Mouse (Mus musculus) stomach, embryonic 14.5 days (tissue): ENCODE data around the gene Ccdc28b. TPM values are rescaled to one million over a fixed set of nuclear protein-coding genes. Genes with fewer than 3 reads are reported as not detected.

Source experiments
- ATAC-seq: fragments of 200-750 bp; cut with Nextera tagmentation; 2 replicates; pipeline ENCODE4 v1.8.0; 2017; ENCODE audit warnings: low read depth, moderate TSS enrichment; ENCODE audit not compliant: insufficient number of reproducible peaks, insufficient read depth, low FRiP score
- H3K27ac ChIP-seq: fragments of 300-500 bp; sonication (generic); 2 replicates; pipeline ENCODE4 v1.5.1; 2014; ENCODE audit warnings: mild to moderate bottlenecking, low read length, moderate library complexity, mixed read lengths
- H3K27me3 ChIP-seq: fragments of 300-500 bp; sonication (generic); 2 replicates; pipeline ENCODE4 v1.6.1; 2014; ENCODE audit warnings: low read length, control low read depth, mixed read lengths; ENCODE audit not compliant: control insufficient read depth, insufficient read depth
- H3K36me3 ChIP-seq: fragments of 300-500 bp; sonication (generic); 2 replicates; pipeline ENCODE4 v1.6.1; 2014; ENCODE audit warnings: mild to moderate bottlenecking, control low read depth, low read length, moderate library complexity, mixed read lengths; ENCODE audit not compliant: control insufficient read depth, insufficient read depth
- H3K4me1 ChIP-seq: fragments of 300-500 bp; sonication (generic); 2 replicates; pipeline ENCODE4 v1.6.1; 2014; ENCODE audit warnings: low read length, control low read depth, mixed read lengths; ENCODE audit not compliant: control insufficient read depth, insufficient read depth
- H3K4me2 ChIP-seq: fragments of 300-500 bp; sonication (generic); replicated peaks from 2 replicates; pipeline ENCODE4 v1.6.1; 2014; ENCODE audit warnings: low read depth, low read length, control low read depth
- H3K4me3 ChIP-seq: fragments of 300-500 bp; sonication (generic); 2 replicates; pipeline ENCODE4 v1.5.1; 2014; ENCODE audit warnings: low read depth, low read length, control low read depth
- H3K9ac ChIP-seq: fragments of 300-500 bp; sonication (generic); replicated peaks from 2 replicates; pipeline ENCODE4 v1.6.1; 2014; ENCODE audit warnings: low read depth, mild to moderate bottlenecking, control low read depth, low read length, moderate library complexity, mixed read lengths
- H3K9me3 ChIP-seq: fragments of 300-500 bp; sonication (generic); 2 replicates; pipeline ENCODE4 v1.6.1; 2016; ENCODE audit warnings: low read depth, low read length, control low read depth; ENCODE audit not compliant: control insufficient read depth
- WGBS: fragments of 180-500 bp; shearing (Covaris S2); extraction: QIAGEN DNeasy Blood & Tissue Kit; methylation state at CpG from one replicate; pipeline ENCODE4 v1.1.7; 2014; 5-methylcytosine and 5-hydroxymethylcytosine counted together
- polyA plus RNA-seq: library from polyadenylated mRNA; unstranded; fragments of >200 nt; fragmentation: Nextera tagmentation; extraction: Ambion mirVana; gene quantifications from 2 replicates; pipeline ENCODE4 v1.2.1, GENCODE M21; 2014

Ccdc28b gene
- 52.9 and 56.1 TPM in 2 replicates for polyA plus RNA-seq

- H3K27ac ChIP-seq, result peak within 1 kb of the TSS; percentile 74
- H3K27me3 ChIP-seq, result no peaks in the 10 kb centered on the region
- H3K4me2 ChIP-seq, result peak within 1 kb of the TSS; percentile 84
- H3K9me3 ChIP-seq, result no peaks in the 10 kb centered on the region
- peak within 1 kb of the TSS; percentile 66 for H3K4me3 ChIP-seq
- peak within 1 kb of the TSS; percentile 76 for H3K9ac ChIP-seq
- H3K4me1 ChIP-seq, result peaks cover 28% of the 10 kb centered on the region; the same call in 1 of the 2 replicates
- under 1% methylated on average over 10 of the region's 10 CpGs for WGBS
- H3K36me3 ChIP-seq, result peaks cover 27% of the 10 kb centered on the region
- no peak for ATAC-seq
Observed at GRCm38 (mm10) chr4:129623681-129624091, at the start of gene Ccdc28b. Ccdc28b (minus strand) TSS chr4:129623947.

GRCm38 (mm10) chr4:129672878-129673449, 49.2 kb upstream of the Ccdc28b start:
- ATAC-seq, result no peak

GRCm38 (mm10) chr4:129672083-129672877, 48.5 kb upstream of the Ccdc28b start, which contains the start of gene Kpna6:
Kpna6 (minus strand) TSS chr4:129672767.
- peak within 1 kb of the TSS; percentile 73 for H3K4me2 ChIP-seq
- H3K36me3 ChIP-seq, result peaks cover 14% of the 10 kb centered on the region
- peak within 1 kb of the TSS; percentile 95 for H3K27ac ChIP-seq
- no peaks in the 10 kb centered on the region for H3K27me3 ChIP-seq
- under 1% methylated on average over 65 of the region's 65 CpGs for WGBS
- H3K9me3 ChIP-seq, result no peaks in the 10 kb centered on the region
- H3K9ac ChIP-seq, result peak within 1 kb of the TSS; percentile 86
- H3K4me1 ChIP-seq, result peaks cover 9% of the 10 kb centered on the region; the same call in 1 of the 2 replicates
- ATAC-seq, result peak; percentile 90
- peak within 1 kb of the TSS; percentile 68 for H3K4me3 ChIP-seq

More at GRCm38 (mm10) chr4:129672878-129673449, 49.2 kb upstream of the Ccdc28b start:
- peak overlapping the region; percentile 68 for H3K4me3 ChIP-seq
- no peaks in the 10 kb centered on the region for H3K9me3 ChIP-seq
- H3K4me2 ChIP-seq, result peak overlapping the region; percentile 73
- 6% methylated on average over 10 of the region's 10 CpGs for whole genome bisulfite sequencing
- H3K27me3 ChIP-seq, result no peaks in the 10 kb centered on the region
- peaks cover 9% of the 10 kb centered on the region; the same call in 1 of the 2 replicates for H3K4me1 ChIP-seq
- H3K36me3 ChIP-seq, result peaks cover 14% of the 10 kb centered on the region
- peak overlapping the region; percentile 86 for H3K9ac ChIP-seq
- H3K27ac ChIP-seq, result peak overlapping the region; percentile 95; the same call in 1 of the 2 replicates

- Histone ChIP-seq H3K9me3 (no peaks in the 10 kb centered on the region), H3K4me3 (peak overlapping the region; percentile 68), H3K9ac (peak overlapping the region; percentile 86), H3K27ac (peak overlapping the region; percentile 95), H3K4me2 (peak overlapping the region; percentile 73), H3K27me3 (no peaks in the 10 kb centered on the region), H3K36me3 (peaks cover 9% of the 10 kb centered on the region), H3K4me1 (peaks cover 9% of the 10 kb centered on the region; the same call in 1 of the 2 replicates)
- WGBS, result 7% methylated on average over 12 of the region's 12 CpGs
- 0 out of 2 replicates have a peak, but pooled peaks have one; percentile 48 for ATAC-seq
Observed at GRCm38 (mm10) chr4:129671491-129672082, 47.8 kb upstream of the Ccdc28b start.

GRCm38 (mm10) chr4:129662255-129662813, 38.6 kb upstream of the Ccdc28b start:
- peaks cover 42% of the 10 kb centered on the region for H3K36me3 ChIP-seq
- 79% methylated on average over 3 of the region's 3 CpGs for WGBS
- no peak overlapping the region for H3K27ac ChIP-seq

GRCm38 (mm10) chr4:129661584-129661983, 37.8 kb upstream of the Ccdc28b start:
- no peaks in the 10 kb centered on the region for H3K9me3 ChIP-seq
- no peak overlapping the region for H3K9ac ChIP-seq
- no peak for ATAC-seq
- no peak overlapping the region for H3K27ac ChIP-seq
- H3K27me3 ChIP-seq, result no peaks in the 10 kb centered on the region
- no peak overlapping the region for H3K4me2 ChIP-seq
- H3K4me3 ChIP-seq, result no peak overlapping the region
- no peaks in the 10 kb centered on the region for H3K4me1 ChIP-seq
- WGBS, result 71% methylated on average over 3 of the region's 3 CpGs
- H3K36me3 ChIP-seq, result peaks cover 48% of the 10 kb centered on the region

More at GRCm38 (mm10) chr4:129662255-129662813, 38.6 kb upstream of the Ccdc28b start:
- H3K9ac ChIP-seq, result no peak overlapping the region
- no peak overlapping the region for H3K4me3 ChIP-seq
- no peak overlapping the region for H3K4me2 ChIP-seq
- no peaks in the 10 kb centered on the region for H3K9me3 ChIP-seq
- no peak for ATAC-seq
- no peaks in the 10 kb centered on the region for H3K4me1 ChIP-seq
- no peaks in the 10 kb centered on the region for H3K27me3 ChIP-seq

- no peak overlapping the region for H3K4me3 ChIP-seq
- no peaks in the 10 kb centered on the region for H3K27me3 ChIP-seq
- H3K9ac ChIP-seq, result no peak overlapping the region
- no peaks in the 10 kb centered on the region for H3K4me1 ChIP-seq
- no peak overlapping the region for H3K4me2 ChIP-seq
- WGBS, result 94% methylated on average over 14 of the region's 14 CpGs
- H3K27ac ChIP-seq, result no peak overlapping the region
- peaks cover 77% of the 10 kb centered on the region for H3K36me3 ChIP-seq
- H3K9me3 ChIP-seq, result no peaks in the 10 kb centered on the region
- ATAC-seq, result no peak
Observed at GRCm38 (mm10) chr4:129654770-129655169, 31.0 kb upstream of the Ccdc28b start.

- H3K4me1 ChIP-seq, result no peaks in the 10 kb centered on the region
- H3K4me3 ChIP-seq, result no peak overlapping the region
- no peaks in the 10 kb centered on the region for H3K27me3 ChIP-seq
- no peaks in the 10 kb centered on the region for H3K9me3 ChIP-seq
- H3K4me2 ChIP-seq, result no peak overlapping the region
- no peak for ATAC-seq
- H3K27ac ChIP-seq, result no peak overlapping the region
- WGBS, result 92% methylated on average over 8 of the region's 8 CpGs
- H3K36me3 ChIP-seq, result peaks cover 67% of the 10 kb centered on the region
- H3K9ac ChIP-seq, result no peak overlapping the region
Observed at GRCm38 (mm10) chr4:129650359-129650758, 26.6 kb upstream of the Ccdc28b start.
